Mouse (Mus musculus): ENCODE data around the gene Fam120b.

Fam120b gene

DNA sequence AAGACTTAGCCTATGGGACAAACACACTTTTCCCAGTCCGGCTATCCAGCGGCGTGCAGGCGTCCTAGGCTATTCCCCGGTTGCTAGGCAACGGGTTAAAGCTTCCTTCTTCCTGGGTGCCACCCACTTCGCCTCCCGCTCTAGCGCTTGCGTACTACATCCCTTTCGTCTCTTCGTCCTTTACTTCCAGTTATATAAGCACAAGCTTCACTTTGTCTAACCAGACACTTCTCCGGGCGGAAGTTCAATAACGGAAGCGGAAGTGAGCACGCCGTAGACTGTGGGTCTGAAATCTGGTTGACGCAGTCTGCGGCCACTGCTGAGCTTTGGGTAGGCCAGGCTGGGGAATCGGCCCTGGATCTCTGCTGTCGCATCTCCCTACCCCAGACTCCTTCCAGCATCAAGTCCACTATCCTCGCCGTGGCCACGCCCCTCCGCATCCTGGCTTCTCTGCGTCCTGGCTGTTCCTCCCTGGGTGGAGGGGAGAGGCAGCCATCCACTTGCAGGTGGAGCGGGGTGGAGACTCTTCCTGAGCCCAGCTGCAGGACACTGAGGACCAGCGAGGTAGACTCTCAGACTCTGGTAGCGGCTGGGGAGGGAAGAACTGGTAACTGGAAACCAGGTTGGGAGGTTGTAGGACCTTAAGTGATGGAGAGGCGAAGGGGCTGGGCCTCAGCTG lies at the start of gene Fam120b:
Gene Fam120b, plus strand, starts transcription at position 206 of the 679 bp plus-strand sequence.
- DNase-seq: peak; percentile 91 to 97

DNA sequence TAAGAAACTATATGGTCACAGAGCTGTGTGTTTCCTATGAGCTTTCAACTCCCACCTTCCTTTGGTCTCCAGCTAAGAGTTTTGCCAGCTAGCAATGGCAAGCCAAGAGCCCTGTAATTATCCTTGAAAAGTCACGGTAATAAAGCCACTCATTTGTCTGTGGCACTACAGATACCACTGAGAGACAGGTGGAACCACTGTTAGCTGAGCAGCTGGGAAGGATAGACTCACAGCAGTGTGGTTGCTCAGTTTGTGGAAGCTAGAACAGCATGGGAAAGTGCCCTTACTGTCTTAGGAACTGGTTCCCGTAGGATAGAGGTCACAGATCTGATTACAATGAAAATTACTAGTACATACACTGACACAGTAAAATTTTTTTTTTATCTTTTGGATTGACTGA lies 45.9 kb upstream of the Fam120b start:
- DNase-seq: no peak

DNA sequence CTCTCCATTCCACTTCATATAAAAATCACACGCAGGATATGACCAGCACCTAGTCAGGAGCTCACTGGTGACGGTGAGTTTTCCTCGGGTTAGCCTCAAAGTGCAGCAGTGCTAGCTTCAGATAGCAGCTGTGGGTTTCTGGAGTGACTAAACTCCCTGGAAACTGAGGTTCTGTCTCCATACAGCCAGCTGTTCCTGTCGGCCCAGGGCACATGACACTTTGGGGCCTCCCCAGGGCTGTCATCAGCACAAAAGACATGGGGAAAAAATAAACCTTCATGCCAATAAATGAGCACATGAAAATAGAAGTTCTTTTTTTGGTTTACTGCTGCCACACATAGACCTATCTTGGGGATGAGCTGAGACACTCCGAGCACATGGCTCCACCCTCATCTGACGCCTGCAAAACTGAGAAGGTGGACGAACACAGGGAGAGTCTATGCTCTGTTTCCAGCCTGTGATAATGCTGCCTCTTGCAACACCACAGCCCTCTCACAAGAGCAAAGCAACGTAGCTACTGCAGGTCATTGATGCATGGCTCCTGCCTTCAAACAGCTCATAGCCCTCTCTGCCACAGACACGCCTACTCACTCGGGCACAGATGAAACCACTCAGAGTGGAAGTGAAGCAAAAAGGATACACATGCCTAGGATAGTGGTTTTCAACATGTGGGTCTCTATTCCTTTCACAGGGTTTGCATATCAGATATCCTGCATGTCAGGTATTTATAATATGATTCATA lies 43.0 kb upstream of the Fam120b start:
- DNase-seq: no peak

DNA sequence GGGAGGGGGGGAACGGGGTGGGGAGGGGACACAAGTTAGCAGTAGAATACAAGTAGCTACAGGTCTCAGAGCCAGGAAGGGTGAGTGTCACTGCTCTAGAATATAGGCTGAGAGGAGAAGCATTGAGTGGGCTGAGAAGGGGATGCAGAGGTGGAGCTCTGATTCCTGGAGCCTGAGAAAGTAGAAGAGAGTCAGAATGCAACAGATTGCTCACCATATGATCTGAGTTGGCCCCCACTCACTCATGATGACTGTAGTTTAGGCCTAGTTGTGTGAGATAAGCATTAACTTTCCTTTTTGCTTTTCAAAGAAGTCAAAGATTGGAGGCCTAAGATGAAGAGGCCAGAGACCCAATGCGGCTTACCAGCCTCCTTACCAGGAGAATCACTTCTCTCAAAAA lies 42.0 kb upstream of the Fam120b start:
- no peak for DNase-seq

DNA sequence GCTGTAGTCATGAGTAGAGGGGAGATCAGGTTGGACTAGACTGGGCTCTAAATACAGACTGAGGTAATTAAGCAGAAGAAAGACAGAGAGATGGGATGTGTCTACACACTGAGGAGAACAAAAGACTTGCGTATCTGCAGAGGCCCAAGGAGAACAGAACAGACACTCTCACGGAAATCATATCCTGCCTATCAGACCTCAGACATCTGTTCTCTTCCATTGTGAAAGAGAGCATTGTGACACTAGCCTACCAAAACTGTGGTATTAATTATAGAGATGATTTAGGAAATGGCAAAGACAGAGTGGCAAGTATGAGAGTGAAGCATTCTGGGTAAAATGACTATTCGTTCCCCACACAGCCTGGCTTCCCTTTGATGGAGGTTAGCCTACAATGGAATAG lies 40.9 kb upstream of the Fam120b start:
- no peak for DNase-seq

DNA sequence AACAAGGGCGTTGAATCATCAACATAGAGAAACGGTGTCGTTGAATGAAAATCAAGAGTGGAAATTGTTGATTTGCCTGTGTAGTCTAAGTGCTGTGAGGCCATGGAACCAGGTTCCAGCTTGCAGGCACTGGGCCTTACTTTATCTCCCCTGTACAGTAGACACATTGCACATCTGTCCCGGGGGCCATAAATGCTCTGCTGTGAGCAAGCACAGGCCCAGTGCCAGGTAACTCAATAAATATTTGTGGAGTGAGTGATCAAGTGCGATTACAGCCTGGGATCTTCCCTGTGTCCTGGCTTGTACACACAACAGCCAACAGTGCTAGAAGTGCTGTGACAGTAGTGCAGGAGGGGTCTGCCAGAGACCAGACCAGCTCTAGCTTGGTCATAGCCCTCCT lies 39.5 kb upstream of the Fam120b start:
- DNase-seq: no peak

DNA sequence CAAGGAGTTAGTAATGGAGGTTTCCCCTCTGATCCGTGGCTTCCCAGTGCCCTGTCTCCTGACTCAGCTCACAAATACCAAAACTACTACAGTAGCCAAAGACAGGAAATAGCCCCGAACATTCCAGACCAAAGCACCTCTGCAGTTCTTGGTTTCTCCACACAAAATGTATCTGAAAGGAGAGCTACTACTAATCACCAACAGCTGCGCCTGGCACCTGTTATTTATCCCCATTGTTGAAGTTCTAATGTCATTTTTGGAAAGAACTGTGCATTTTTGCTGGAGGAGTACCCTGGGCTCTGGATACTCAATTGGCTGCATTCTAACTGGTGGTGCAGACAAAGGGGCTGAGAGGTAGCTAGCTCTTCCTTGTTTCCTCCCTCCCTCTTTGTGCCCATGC lies 38.9 kb upstream of the Fam120b start:
- DNase-seq: no peak

DNA sequence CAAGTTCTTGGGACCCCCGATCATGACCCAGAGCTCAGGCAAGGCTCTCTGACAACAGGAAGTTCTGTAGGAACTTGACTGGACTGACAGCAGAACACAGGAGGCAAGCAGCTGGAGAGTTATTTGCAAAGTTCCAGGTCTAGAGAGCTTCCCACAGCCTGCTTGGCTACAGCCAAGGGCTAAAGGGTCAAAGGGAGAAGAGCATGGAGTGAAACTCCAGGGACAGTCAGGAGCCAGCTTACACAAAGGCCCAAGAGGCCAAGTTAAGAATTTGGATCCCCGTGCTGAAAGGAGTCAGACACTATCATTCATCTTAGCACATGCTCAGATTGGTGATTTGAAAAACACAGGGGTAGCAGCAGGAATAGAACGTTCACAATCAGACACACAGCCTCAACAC lies 32.3 kb upstream of the Fam120b start:
- DNase-seq: no peak

DNA sequence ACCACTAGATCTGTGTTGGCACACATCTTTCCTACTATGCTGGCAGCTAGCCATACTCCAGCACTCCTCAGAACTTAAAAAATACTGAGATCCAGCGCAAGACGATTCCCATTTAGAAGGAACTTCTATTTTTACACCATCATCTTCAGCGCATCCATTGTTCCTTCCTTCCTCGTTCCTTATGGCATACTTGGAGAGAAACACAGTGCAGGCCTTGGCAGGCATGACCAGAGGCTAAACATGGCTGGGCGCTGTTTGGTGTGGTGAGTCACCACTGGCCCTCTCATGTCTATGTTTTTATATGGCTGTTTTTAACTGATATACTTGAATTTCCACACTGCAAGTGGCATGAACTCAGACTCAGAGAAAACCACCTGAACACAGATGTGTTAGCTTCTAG lies 30.4 kb upstream of the Fam120b start:
- DNase-seq: no peak

DNA sequence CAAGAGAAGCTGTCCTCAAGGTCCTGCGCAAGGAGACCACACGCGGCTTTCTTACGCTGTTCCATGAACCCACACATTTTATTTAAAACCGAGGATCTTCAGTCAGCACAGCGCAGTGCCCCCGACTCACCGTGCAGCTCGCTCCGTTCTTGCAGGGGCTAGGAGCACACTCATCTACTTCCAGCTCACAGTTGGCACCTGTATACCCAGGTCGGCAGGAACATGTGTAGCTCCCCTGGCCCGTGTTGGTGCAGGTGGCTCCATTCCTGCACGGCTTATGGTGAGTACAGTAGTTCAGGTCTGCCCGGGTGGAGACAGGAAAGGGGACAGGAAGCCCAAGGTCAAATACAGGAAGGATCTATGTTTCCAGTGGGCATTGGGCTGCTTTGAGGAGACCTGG lies 25.6 kb upstream of the Fam120b start:
- no peak for DNase-seq

DNA sequence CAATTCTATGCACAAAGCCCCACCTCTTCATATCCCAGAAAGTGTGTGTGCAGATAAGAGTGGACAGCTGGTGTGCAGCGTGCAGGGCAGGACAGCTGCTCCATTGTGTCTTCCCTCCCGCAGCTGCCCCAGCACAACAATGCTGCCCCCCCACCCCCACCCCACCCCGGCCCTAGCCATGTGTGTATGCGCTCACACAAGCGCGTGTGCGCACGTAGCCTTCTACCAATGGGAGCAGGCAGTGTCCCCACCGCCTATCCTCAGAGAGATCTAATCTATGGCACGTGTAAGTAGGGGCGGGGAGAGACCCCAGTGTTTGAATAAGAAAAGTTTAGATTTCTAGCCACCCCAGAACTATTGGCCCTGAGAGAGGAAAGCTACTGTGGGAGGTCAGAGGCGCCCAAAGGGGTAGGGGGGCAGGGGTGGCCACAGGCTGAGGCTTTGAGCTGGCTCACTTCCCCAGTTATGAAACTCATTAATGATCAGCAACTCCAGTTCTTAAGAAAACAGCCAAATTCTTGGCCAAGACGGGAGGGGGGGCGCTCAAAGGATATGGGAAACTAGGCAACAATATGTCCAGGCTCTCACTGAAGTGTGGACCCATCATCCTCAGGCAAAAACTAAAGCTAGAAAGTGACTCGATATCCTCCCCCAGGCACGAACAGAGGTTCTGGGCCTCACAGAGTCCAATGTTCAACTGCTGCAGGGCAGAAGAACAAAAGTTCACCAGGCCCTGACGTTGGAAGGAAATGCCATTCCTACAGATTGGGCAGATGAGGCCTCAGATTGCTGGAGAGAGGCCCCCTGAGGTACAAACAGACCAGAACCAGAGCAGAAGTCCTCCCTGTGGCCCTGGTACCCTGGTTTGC lies 23.8 kb upstream of the Fam120b start:
- DNase-seq: peak; percentile 42 to 73

DNA sequence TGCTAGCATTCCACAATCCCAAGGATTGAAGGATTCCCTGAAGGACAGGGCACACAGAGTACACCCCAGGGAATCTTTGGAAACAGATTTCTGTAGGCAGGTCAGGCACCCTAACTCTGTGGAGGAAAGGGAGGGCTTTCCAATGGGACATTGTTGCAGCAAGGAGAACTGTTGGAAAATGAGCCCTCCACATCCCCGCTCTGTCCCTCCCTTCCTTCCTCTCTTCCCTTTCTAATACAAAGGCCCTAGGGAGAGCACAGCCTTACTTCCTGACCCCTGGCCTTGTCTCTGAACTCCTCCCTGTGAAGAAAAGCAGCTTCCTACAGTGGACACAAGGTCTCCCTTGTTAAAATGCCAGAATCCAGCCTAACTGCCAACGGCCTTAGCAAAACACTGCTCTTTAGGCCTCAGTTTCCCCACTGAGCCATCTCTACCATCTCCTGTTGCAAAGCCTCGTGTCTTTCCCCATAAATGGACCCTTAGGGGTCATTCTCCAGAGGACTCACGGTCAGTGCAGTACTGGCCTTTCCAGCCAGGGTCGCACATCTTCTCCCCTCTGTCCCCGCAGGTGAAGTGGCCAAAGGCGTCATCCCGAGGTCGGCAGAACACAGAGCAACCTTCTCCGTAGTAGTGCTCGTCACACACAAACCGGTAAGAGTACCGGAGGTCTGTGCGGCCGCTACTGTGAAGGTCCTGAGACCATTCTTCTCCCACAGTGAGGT lies 22.9 kb upstream of the Fam120b start:
- peak; percentile 28 to 62 for DNase-seq

DNA sequence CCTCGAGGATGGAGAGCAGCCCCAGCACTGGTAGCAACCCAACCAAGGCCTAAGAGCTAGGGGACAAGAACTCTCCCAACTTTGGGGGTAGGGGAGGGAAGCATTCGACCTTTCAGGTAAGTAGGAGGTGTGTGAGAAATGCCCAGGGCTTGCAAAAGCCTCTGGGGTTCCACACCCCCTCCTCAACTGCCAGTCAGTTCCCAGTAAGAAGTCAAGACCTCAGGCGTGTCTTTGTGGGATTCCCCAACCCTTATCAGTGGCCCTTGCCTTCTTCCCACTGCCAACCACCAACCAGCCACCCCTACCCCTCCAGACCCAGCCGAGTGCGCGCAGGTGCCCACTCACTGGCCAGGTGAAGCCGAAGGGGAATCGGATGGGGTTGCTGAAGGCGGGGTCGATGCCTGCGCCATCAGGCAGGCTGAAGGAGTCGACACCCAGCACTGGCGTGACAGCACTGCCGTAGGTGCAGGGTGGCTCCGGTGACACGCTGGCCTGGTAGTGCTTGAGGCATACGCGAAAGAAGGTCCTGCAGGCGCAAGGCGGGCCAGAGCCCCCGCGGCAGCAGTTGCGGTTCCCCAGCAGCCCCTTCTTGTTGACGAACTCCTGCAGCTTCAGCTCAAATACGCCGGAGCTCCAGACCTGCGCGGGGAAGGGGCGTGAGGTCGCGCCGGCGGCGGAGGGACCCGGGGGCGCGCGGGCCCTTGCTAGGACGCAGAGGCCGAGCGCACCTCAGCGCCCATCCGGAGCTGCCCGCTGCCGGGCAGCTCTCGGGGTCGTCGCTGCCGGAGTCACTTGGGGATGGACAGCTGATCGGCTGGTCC lies 21.5 kb upstream of the Fam120b start:
- DNase-seq: peak in 1 of 2 experiments; percentile 48

DNA sequence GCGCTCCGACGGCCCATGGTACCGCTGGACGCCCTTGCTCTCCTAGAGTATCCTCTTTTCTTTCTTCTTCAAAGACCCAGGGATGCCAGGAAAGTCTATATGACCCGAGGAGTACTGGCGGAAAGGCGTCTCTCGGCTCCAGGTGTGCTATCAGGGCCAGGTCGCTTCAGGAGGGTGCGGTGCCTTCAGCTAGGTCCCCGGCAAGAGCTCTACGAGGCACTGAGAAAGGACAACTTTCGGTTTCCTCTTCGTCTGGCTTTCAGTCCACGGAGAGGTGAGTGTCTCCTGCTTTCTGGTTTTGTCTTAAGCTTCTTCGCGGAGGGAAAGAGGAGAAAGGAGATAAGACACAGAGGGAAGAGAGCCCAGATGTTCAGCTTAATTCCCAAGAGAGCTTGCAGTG lies 20.8 kb upstream of the Fam120b start:
- DNase-seq: no peak

DNA sequence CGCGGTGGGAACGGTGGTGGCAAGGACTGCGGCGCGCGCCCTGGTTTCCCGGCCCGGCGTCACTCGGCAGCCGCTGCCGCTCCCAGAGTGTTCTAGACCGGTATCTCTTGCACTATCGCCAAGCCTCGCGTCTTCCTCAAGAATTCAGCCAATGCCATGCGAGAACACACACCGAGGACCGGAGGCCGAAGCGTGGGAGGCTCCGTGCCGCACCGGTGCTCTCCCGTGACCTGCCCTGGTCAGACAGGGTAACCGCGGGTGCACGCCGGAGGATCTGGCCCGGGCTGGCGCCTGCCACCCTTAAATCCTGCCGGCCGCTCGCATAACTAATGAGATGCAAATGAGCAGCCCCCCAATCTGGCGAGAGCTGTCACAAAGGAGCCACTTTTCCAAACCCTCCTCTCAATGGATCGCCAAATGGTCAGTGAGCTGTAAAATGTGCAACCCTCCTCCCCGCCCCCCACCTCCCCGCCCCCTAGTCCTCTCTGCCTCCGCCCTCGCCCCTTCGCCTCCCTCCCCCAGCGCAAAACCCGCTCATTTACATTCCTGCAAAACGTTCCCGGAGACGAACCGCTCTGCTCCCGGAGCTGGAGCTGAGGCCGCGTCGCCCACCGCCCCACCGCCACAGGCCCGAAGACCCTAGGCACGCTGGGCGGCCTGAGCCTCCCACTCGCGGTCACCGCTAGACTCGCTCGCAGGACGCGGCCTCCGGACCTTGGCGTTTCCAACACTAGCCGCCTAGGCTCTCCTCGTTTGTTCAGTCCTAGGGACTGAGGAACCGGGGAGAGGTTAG lies 20.1 kb upstream of the Fam120b start:
- DNase-seq: peak; percentile 84 to 94

DNA sequence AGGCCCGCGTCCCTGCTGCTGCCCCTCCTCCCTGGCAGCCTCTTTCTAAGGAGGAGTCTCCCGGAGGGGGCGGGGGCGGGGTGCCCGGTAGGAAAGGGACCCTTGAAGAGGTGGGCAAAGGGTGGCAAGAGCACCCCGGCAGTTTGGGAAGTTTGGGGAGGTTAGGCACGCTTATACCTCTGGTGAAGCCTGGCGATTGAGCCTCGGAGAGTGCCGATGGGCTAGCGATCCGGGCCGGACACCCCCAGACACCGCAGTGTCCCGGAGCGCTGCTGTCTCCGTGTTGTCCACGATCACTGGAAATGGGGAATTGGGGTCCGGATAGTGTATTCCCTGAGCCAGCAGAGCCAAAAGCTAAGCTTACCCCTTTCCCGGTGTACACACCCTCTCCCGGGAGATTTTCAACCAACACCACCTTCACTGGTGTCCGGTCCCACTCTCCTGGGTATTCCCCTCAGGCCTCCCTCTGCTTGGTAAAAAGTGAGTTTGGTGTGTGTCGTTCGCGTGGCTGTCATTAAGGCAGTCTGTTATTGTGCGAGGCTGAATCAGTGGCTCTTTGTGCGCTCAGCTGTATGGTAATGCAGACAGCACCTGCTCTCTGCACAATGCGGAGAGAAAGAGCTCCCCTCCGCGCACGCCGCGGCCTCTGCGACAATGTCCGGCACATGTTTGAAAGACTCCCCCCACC lies 19.4 kb upstream of the Fam120b start, which contains the start of gene Dll1:
Gene Dll1, minus strand, starts transcription at position 379 of the 688 bp plus-strand sequence.
- no peak for DNase-seq

DNA sequence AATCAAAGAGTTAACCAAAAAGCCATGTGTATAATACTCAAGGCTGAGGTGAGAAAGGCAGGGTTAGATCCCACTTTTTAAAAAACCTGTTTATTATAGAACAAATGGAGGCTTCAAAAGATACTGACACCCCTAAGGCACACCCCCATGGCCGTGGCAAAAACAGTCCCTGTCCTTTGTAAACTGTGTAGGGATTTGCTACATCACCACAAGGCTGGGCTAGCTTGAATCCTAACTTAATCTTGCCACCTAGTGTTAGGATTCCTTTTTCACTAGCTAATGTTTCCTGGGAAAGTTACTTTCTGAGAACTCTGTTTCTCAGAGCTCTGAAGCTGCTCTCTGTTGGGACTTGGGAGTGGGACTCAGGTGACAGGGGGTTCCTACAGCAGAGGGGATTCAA lies 18.1 kb upstream of the Fam120b start:
- DNase-seq: peak in 1 of 2 experiments; percentile 44

DNA sequence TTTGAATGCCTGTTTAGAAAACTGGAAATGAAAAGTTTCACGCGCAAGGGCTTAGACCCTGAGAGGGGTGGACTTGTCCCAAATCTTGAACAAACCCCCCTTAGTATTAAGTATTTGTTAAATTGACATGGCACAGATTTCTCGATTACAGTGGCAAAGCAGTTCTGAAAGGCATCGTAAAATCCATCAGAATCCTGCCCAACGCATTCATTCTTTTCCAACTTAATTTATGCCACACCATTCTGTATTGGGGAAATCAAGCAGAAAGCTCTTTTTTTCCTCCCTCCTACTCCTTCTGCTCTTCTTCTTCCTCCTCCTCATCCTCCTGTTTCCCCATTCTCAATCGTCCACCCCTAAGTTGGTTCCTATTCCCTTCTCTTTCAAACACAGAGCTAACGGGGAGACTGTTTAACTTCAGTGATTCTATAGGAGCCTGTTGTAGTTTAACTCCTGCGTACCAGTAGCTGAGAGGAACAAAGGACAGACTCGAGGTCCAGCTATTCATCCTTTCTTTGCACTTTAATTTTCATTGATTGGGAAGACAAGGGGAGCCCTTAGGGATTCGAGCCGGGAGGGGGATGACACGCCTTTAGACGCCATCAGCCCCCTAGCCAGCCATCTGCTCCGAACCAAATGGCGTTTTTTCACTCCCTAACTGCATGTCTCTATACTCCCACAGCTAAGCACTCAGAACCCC lies 17.4 kb upstream of the Fam120b start:
- DNase-seq: no peak

DNA sequence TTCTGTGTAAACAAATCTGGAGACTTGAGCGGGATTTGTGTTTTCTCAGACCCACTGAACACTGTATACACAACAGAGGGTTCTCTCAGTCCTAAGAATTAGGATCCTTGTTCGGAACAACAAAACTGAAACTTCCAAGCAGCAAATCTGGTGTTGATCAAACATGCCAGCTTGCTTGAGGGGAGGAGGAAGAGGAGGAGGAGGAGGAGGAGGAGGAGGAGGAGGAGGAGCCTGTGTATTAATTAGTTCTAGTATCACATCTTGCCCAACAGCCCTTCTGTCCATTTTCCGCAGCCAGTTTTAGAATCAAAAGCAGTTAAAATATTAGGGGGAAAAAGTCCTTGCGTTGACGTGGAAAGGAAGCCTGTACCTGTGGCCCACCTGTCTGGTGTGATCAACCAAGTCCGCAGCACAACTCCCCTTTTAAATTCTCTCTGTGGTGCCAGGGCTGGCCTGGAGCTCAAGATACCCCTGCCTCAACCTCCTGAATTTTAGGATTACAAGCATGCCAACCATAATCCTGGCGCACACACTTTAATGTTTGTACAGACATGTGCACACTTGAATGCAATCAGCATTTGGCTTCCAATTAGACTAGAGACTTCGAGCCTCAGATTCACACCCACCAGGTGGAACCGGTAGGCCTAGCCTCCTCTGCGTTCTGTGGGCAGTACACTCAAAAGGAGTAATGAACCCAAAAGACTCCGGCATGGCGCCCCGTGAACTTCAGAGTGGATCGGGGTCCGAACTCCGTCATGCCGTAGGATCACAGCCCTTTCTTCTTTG lies 16.1 kb upstream of the Fam120b start:
- DNase-seq: no peak
